Mouse (Mus musculus): ENCODE results near the gene Ppil6.

Ppil6 gene

DNA sequence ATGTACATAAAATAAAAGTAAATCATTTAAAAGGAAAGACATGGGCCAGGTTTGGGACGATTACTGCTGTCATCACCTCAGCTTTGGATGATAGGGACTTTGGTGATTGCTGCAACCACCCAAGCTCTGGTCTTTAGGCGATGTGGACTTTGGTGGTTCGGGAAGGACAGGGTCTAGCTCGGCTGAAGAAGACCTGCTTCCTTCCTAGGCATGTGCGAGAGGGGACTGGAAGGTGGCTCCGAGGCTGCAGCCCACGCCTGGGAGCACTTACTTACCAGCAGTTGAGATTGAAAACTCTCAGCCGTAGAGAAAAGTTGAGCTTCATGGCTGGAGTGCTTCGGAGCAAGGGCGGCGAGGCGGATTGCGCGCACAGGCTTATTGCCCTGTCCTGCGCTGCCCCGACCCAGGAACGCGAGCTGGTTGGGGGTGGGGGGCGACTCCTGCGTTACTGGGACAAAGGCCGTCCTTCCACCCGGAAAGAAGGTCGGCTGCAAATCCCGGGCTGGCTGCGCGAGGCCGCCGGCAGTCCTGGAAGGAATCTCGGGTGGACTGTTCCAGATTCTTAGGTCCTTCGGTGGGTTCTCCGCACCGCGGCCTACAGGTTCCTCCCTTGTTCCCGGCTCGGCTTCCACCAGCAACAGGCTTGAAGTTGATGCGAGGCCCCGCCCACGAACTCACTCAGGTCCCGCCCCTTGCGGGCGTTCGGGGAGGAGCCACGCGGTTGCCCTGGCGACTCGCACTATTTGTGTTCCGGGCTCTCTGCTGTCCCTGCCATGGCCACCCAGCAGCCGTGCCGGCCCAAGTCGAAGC, at the start of gene Ppil6, which contains the start of gene Smpd2:
TSS of gene Ppil6 (plus strand) at position 732 of the 810 bp plus-strand sequence.
TSS of gene Smpd2 (minus strand) at position 662 of the 810 bp plus-strand sequence.
- in situ Hi-C loops (cut with MboI, MseI): loop anchor here (5.0 kb wide), 1 partner anchor 38 kb away; the partner anchor contains the start of gene Zbtb24

DNA sequence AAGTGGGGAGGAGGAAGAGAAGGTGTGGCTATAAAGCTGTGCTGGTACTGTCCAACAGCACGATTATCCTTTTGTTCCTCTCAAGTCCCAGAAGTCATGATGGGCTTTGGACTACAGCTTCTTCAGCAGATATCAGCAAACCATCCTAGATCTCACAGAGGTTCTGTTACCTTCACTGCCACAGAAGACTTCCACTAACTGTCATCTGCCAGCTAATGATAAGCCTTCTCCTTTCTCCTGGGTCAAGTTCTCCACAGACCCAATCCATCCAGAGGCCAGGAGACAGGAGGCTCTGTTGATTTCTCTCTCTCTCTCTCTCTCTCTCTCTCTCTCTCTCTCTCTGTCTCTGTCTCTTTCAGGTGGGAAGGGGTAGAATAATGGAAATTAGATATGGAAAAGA, 42.0 kb upstream of the Ppil6 start:
- in situ Hi-C loops (cut with MboI, MseI): no loop called here

DNA sequence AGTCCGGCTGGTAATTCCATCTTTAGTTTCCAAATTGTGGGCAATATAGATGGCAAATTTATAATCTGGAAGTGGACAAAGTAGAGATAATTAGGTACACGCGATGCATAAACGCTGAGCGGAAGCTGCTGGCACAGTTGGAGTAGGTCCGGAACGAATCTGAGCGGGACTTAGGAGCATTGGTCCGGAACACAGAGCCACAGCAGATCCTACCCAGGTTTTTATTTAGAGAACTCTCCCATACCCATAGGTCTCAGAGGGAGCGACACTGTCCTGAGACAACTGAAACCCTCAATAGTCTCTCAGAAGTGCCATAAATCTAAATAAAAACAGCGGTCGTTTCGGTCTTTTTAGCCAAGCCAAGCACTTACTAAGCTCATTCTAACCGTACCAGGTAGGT, 40.6 kb upstream of the Ppil6 start:
- in situ Hi-C loops (cut with MboI, MseI): loop anchor here (5.0 kb wide), 1 partner anchor 38 kb away; no protein-coding TSS in a partner anchor

DNA sequence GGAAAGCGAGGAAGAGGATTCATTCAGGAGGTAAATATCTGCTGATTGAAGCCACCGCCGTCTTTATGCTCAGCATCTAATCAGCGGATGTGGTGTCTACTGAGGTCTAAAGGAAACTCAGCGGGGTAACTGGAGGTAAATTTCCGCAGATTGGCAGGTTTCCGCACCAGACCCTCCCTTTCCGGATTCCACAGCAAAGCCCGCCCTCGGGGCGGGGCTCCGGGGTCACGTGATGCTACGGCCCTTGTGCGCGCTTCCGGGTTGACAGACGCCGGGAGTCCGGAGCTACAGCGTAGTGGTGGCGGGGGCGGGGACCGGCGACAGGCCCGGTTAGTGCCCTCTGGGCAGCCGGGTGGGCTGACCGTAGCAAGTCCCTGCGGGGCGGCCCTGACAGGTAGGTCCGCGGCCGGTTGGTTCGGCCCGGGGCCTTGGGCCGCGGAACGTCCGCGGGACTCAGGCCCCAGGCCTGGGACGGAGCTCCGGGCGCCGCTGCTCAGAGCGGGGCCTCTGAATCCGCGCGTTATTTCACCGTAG, 40.0 kb upstream of the Ppil6 start, which contains the start of gene Zbtb24:
TSS of gene Zbtb24 (plus strand) at position 247 of the 534 bp plus-strand sequence.
- in situ Hi-C loops (cut with MboI, MseI): loop anchor here (5.0 kb wide), 1 partner anchor 37 kb away; no protein-coding TSS in a partner anchor

DNA sequence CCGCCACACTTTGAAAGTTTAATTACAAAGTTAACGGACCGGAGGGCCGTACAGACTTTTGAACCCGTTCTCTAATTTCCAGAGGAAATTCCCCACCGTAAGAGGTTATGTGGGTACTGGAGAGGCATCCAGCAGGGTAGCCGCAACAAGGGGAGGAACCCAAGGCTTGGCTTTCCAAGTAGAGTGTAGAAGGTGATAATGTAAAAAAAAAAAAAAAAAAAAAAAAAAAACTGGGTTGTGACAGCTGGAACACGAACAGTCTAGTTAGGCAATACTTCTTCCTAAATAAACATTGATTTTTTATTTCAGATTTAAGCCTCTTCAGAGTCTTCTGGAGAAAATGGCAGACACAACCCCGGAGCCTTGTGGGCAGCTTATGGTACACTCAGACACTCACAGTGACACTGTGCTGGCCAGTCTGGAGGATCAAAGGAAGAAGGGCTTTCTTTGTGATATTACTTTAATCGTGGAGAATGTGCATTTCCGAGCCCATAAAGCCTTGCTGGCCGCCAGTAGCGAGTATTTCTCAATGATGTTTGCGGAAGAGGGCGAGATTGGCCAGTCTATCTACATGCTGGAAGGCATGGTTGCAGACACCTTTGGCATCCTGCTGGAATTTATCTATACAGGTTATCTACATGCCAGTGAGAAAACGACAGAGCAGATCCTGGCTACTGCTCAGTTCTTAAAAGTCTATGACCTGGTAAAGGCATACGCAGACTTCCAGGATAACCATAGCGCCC, 39.3 kb upstream of the Ppil6 start:
- in situ Hi-C loops (cut with MboI, MseI): loop anchor here (5.0 kb wide), 1 partner anchor 36 kb away; no protein-coding TSS in a partner anchor

DNA sequence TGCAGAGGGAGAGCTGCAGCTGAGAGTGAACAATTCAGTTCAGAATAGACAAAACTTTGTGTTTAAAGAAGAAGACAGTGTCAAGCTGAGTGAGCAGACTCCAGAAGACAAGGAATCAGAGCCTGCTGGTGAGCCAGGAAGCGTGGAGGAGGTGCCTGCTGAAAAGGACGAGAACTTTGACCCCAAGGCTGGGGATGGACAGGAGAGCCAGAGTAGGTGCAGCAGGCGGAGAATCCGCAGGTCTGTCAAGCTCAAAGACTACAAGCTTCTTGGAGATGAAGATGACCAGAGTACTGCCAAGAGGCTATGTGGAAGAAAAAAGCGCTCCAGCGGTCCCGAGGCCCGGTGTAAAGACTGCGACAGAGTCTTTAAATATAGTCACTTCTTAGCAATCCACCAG, 38.6 kb upstream of the Ppil6 start:
- in situ Hi-C loops (cut with MboI, MseI): loop anchor here (5.0 kb wide), 1 partner anchor 36 kb away; no protein-coding TSS in a partner anchor

DNA sequence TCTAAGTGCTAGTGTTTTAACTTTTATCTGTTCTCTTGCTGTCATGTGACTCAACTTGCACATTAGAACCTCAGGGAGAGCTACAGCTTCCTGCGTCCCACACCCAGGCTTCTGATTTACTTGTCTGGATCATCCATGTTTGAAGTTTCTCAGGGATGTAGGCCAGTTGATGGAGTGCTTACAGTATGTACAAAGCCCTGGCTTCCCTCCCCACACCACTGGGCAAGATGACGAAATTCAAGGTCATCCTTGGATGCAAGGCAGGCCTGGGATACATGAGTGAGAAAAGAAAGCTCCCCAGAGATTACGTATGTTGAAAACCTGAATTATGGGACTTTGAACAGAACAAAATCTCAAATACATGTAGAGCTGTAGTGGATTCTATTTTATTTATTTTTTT, 37.4 kb upstream of the Ppil6 start:
- in situ Hi-C loops (cut with MboI, MseI): loop anchor here (5.0 kb wide), 1 partner anchor 35 kb away; no protein-coding TSS in a partner anchor

DNA sequence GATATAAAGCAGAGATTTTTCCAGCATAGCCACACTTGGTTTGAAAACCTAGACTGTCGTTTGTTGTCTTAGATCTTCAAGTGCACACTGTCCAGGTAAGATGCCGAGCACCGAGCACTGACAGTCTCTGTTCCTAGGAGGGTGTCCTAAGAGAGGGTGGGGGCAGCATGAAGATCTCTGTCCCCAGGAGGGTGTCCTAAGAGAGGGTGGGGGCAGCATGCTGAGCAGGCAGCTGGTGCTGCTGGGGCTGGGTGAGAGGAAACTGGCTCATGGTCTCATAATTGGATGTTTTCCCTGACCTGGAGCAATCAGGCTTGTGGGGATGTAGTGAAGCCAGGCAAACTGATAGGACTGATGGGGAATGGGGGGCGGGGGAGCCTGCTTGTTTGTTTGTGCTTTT, 30.2 kb upstream of the Ppil6 start:
- in situ Hi-C loops (cut with MboI, MseI): no loop called here

DNA sequence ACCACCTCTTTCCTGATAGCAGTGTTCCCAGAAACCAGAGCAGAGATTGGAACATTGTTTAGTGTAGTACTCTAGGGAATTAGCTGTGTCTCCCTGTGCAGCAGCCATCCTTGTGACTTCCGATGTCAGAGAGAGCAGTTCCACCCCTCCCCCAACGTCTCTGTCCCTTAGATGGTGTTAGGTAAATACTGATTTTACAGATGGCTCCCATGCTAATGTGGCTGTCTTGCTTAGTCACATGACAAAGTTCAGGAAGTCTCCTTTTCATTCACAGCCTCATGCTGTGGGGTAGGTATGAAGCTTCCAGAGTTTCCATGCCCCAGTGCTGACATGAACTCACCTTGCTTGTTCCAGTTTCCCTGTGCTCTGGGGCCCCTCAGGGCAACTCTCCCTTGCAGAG, 29.7 kb upstream of the Ppil6 start:
- in situ Hi-C loops (cut with MboI, MseI): no loop called here

DNA sequence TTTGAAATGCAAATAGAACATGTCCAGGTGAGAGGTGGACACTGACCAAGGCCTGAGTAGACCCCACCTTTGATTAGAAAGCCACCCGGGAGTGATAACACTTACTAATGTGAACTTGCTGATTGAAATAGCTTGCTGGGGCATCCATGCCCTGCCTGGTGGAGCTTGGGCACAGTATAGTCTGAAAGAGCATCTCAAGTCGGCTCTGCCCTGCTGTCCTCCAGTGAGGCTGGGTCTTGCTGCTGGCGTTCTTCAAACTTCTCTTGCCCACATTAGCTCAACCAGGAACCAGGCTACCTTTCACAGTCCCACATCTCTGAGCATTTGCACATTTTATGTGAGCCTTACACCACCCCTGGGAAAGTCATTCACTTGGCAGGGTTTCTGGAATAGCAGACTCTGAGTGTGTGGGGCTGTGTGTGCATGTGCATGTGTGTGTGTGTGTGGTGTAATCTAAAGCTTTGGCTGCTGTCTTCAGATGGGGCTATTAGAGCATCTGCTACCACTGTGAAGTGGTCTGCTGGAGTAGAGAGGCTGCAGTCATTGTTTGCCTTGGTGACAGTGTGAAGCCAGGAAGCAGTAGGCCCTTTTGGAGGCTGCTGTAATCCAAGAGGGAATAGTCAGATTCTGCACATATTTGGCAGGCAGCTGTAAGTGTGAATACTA, 29.0 kb upstream of the Ppil6 start:
- in situ Hi-C loops (cut with MboI, MseI): no loop called here

DNA sequence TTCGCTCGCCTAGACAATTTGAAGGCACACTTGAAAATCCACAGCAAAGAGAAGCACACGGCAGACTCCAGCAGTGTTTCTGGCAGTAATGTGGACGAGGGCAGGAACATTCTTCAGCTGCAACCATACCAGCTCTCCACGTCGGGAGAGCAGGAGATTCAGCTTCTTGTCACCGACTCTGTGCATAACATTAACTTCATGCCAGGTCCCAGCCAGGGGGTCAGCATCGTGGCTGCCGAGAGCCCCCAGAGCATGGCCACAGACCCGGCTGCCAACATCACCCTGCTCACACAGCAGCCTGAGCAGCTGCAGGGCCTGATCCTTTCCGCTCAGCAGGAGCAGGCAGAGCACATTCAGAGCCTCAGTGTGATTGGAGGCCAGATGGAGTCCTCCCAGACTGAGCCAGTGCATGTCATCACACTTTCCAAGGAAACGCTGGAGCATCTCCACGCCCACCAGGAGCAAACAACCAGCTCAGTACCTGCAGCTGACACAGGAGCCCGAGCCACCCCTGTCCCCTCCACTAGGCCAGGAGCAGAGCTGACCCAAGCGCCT, 25.8 kb upstream of the Ppil6 start:
- in situ Hi-C loops (cut with MboI, MseI): no loop called here

DNA sequence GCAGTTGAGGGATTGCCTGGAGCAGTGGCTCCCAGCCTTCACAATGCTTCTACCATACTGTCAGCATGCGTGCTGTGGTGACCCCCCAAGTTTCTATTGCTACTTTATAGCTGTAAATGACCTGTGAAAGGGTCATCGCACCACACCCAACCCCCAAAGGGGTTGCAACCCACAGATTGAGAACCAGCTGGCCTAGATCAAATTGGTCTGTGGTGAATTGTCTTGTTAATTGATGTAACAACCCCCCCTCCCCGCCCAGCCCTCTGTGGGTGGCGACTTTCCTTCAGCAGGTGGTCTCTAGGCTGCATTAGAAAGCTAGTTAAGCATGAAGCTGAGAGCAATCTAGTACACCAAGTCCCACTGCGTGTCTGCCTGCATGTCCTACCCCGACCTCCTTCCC, 22.9 kb upstream of the Ppil6 start:
- in situ Hi-C loops (cut with MboI, MseI): no loop called here

DNA sequence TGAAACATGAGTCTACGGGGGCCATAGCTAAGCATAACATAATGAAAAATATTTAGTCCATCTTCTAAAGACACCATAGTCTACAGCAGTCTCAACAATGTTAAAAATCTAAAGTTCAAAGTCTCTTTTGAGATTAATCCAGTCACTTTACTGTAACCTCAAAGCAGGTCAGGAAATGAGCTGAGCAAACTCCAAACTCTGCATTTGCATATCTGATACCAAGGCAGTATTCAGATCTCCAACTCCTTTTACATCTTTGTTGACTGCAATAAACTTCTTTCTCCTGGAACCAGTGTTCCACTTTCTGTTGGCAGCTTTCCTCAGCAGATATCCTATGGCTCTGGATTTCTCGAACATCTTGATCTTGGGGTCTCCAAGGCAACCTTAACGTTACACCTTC, 19.5 kb upstream of the Ppil6 start:
- in situ Hi-C loops (cut with MboI, MseI): loop anchor here (10.0 kb wide), 1 partner anchor 1996 kb away; no protein-coding TSS in a partner anchor

DNA sequence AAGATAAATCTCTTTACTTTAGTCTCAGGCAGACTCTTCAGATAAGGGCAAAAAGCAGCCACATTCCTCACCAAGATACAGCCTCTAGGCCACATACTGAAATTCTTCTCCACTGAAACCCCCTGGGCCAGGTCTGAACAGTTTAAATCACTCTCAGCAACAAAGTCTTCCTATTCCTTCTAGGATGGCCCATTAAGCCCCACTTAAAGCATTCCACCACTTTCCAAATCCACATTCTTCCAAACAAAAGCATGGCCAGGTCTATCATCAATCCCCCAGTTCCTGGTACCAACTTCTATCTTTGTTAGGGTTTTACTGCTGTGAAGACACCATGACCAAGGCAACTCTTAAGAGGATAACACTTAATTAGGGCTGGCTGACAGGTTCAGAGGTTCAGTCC, 17.7 kb upstream of the Ppil6 start:
- in situ Hi-C loops (cut with MboI, MseI): loop anchor here (10.0 kb wide), 1 partner anchor 1998 kb away; no protein-coding TSS in a partner anchor

DNA sequence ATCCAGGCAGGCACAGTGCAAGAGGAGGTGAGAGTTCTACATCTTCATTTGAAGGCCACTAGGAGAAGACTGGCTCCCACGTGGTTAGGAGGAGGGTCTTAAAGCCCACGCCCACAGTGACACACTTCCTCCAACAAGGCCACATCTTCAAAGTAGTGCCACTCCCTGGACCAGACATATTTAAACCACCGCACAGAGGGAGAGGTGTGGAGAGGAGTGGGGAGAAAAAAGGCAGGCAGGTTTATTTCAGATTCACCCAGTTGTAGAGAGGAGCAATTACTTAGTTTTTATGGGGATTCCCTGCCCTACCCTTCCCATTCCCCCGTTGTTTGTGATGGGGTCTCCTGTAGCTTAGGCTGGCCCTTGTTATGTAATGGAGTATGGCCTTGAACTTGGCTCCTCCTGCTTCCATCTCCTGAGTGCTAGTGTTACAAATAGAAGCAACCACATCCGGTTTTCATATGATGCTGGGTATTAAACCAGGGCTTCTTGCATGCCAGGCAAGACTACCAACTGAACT, 17.2 kb upstream of the Ppil6 start:
- in situ Hi-C loops (cut with MboI, MseI): loop anchor here (10.0 kb wide), 1 partner anchor 1998 kb away; no protein-coding TSS in a partner anchor

DNA sequence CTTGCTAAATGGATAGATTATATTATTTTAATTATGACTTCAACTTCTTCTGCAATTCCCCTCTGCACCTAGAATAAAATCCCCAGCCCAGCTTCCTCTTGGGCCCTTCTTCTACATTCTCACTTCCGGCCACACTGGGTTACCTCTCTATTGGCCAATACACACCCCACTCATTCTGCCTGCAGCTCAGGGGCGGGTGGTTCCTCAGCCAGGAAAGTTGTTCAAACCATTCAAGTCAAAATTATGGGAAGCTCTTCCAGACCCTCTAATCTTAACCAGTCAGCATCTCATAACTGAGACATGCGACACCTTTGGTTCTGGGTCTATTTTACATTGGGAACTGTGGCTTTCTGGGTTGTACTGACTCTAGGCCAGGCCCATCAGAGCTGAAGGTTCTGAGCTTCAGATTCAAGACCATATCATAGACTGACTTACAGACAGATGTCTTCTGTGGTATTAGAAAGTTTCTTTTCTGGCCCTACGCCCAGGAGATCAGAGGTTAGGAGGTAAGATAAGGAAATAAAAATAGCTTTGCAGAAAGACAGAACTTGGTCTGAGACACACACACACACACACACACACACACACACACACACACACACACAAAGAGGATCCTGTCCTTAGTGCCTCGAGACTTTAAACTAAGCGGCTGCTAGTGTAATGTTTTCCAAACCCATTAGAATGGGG, 16.3 kb upstream of the Ppil6 start:
- in situ Hi-C loops (cut with MboI, MseI): loop anchor here (10.0 kb wide), 1 partner anchor 1999 kb away; no protein-coding TSS in a partner anchor

DNA sequence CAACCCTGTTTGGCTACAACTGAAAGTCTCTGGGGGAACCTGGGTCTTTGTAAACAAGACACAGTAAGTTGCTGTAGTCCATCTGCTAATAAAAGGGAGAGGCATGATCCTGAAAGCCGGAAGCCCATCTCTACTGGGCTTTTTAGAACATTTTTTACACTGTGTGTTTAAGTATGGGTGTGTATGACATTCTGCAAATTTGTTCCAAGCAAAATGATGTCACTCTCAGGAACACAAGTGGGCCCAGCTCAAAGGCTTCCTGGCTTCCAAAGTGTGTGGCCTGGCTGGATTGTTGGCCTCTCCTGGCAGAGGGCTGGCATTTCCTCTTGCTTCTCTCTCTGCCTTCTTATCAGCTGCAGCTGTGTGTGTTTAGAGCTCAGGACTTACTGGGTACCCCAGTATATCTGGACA, 15.3 kb upstream of the Ppil6 start:
- in situ Hi-C loops (cut with MboI, MseI): loop anchor here (5.0 to 10.0 kb wide), 2 partner anchors 173 to 2000 kb away; partner anchors contain the start of genes Ak9 and Fig4

DNA sequence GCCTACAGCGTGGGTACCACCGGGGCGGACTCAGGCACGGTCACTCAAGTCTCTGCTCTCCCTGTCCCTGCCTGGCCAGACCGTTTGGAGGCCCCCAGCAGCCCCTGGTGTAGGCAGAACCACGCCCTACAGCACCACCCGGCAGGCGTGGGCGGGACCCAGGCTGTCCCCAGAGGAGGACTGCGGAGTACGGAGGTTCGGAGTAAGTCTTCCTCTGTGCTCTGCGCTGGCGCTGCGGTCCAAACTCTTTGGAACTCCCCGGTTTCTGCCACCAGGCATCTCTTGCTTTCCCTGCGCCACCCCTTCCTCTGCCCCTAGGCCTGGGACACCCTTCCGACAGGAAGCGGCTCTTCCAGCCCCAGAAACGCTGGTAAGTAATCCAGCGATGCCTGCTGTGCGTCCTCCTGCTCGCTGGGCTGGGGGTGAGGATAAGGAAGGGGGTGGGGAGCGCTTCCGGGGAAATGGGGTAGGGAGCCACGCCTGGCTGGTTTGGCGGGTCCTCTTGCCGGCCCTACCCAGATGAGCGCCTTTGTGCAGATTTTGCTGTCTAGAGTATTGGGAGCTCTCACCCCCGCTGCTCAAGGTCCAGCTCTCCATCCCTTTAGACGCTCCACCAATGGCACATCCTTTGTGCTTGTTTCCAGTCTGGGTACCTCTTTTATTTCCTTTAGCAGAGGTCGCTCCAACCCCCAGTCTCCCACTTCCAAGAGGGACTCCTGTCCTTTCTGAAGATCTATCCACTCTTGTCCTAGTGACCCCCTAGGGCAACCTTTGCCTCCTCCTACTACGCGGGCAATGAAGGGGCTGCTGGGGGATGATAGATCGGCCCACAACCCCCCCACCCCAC, 13.8 kb upstream of the Ppil6 start, which contains the start of gene Mical1:
TSS of gene Mical1 (plus strand) at position 144 of the 847 bp plus-strand sequence.
- in situ Hi-C loops (cut with MboI, MseI): loop anchor here (5.0 to 10.0 kb wide), 2 partner anchors 174 to 2002 kb away; partner anchors contain the start of genes Ak9 and Fig4

DNA sequence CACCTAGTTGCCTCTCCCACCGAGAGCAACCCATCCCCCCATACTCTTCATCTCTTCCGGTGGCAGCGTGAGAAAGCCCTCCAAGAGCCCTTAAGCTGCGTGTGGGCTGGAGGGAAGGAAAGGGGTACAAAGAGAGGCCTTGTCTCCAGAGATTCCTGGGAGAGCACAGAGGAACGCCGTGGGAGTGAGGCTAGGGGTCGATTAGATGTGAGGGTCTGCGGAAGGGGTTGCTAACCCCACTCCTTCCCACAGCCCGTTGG, 13.3 kb upstream of the Ppil6 start:
- in situ Hi-C loops (cut with MboI, MseI): loop anchor here (5.0 to 10.0 kb wide), 2 partner anchors 175 to 2002 kb away; partner anchors contain the start of genes Ak9 and Fig4
